Mouse (Mus musculus) kidney, embryonic 14.5 days (tissue): ENCODE data around the gene Gabrg3. TPM values are rescaled to one million over a fixed set of nuclear protein-coding genes. Genes with fewer than 3 reads are reported as not detected.
"Not testable (repeated sequence)": the region's sequence is repeated elsewhere in the genome, so short reads cannot be mapped to it uniquely, and the experiment has no call there.

Experiments used
- ATAC-seq: fragments of 200-750 bp; cut with Nextera tagmentation; 2 replicates; pipeline ENCODE4 v1.8.0; 2017; ENCODE audit warnings: moderate number of reproducible peaks, mild to moderate bottlenecking, moderate TSS enrichment, moderate library complexity; ENCODE audit not compliant: low FRiP score, low TSS enrichment
- H3K27ac ChIP-seq: fragments of 300-500 bp; sonication (generic); 2 replicates; pipeline ENCODE4 v1.5.1; 2014; ENCODE audit warnings: low read depth, mild to moderate bottlenecking, low read length, moderate library complexity, mixed read lengths
- H3K27me3 ChIP-seq: fragments of 300-500 bp; sonication (generic); 2 replicates; pipeline ENCODE4 v1.6.1; 2014; ENCODE audit warnings: mild to moderate bottlenecking, low read length; ENCODE audit not compliant: control insufficient read depth, insufficient read depth
- H3K36me3 ChIP-seq: fragments of 300-500 bp; sonication (generic); 2 replicates; pipeline ENCODE4 v1.6.1; 2014; ENCODE audit warnings: low read length, mixed read lengths; ENCODE audit not compliant: control insufficient read depth, insufficient read depth
- H3K4me1 ChIP-seq: fragments of 300-500 bp; sonication (generic); 2 replicates; pipeline ENCODE4 v1.6.1; 2014; ENCODE audit warnings: low read length, mixed read lengths; ENCODE audit not compliant: control insufficient read depth, insufficient read depth
- H3K4me2 ChIP-seq: fragments of 300-500 bp; sonication (generic); replicated peaks from 2 replicates; pipeline ENCODE4 v1.6.1; 2014; ENCODE audit warnings: low read depth, mild to moderate bottlenecking, low read length
- H3K4me3 ChIP-seq: fragments of 300-500 bp; sonication (generic); 2 replicates; pipeline ENCODE4 v1.5.1; 2014; ENCODE audit warnings: mild to moderate bottlenecking, low read length
- H3K9ac ChIP-seq: fragments of 300-500 bp; sonication (generic); 2 replicates; pipeline ENCODE4 v1.6.1; 2014; ENCODE audit warnings: low read depth, mild to moderate bottlenecking, low read length, moderate library complexity
- H3K9me3 ChIP-seq: fragments of 300-500 bp; sonication (generic); 2 replicates; pipeline ENCODE4 v1.6.1; 2016; ENCODE audit warnings: low read length; ENCODE audit not compliant: control insufficient read depth
- WGBS: fragments of 180-500 bp; shearing (Covaris S2); extraction: QIAGEN DNeasy Blood & Tissue Kit; methylation state at CpG from one replicate; pipeline ENCODE4 v1.1.7; 2014; 5-methylcytosine and 5-hydroxymethylcytosine counted together
- polyA plus RNA-seq: library from polyadenylated mRNA; unstranded; fragments of >200 nt; fragmentation: Nextera tagmentation; extraction: Ambion mirVana; gene quantifications from 2 replicates; pipeline ENCODE4 v1.2.1, GENCODE M21; 2014

Gabrg3 gene
- polyA plus RNA-seq, 1 experiment from 2014 or later = 0.54 TPM

- H3K27ac ChIP-seq = no peak overlapping the region
- no peaks in the 10 kb centered on the region for H3K27me3 ChIP-seq
- no peak overlapping the region for H3K4me2 ChIP-seq
- no peaks in the 10 kb centered on the region for H3K9me3 ChIP-seq
- H3K4me1 ChIP-seq = no peaks in the 10 kb centered on the region
- WGBS = 80% methylated on average over 6 of the region's 6 CpGs
- no peaks in the 10 kb centered on the region for H3K36me3 ChIP-seq
- no peak overlapping the region for H3K9ac ChIP-seq
- no peak for ATAC-seq
- H3K4me3 ChIP-seq = no peak overlapping the region
These were observed 103.8 kb downstream of the Gabrg3 start for GRCm38 (mm10) chr7:57283186-57283585.

- 58% methylated on average over 3 of the region's 3 CpGs for WGBS
- no peak overlapping the region for H3K4me3 ChIP-seq
- ATAC-seq = no peak
These were observed 108.1 kb downstream of the Gabrg3 start for GRCm38 (mm10) chr7:57278841-57279240.

DNA sequence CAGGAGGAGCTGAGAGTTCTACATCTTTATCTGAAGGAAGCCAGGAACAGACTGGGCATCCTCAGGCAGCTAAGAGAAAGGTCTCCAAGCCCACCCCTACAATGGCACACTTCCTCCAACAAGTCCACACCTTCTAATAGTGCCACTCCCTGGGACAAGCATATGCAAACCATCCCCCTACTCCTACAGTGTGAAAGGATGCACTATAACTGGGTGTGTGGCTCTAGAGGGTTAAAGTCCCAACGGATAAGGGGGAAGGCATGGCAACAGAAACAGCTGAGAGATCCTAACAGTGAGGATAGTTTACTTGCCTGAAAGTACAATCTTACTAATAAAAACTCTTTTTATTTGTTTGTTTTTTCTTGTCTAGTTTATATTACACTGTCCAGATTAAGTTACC is 126.8 kb downstream of the Gabrg3 start:
- WGBS = 67% methylated on average over 1 of the region's 1 CpGs
- H3K4me3 ChIP-seq = no peak overlapping the region
- no peaks in the 10 kb centered on the region for H3K4me1 ChIP-seq
- no peak overlapping the region for H3K9ac ChIP-seq
- no peak overlapping the region for H3K27ac ChIP-seq
- no peaks in the 10 kb centered on the region for H3K27me3 ChIP-seq
- ATAC-seq = no peak
- H3K36me3 ChIP-seq = no peaks in the 10 kb centered on the region
- H3K4me2 ChIP-seq = no peak overlapping the region
- H3K9me3 ChIP-seq = no peaks in the 10 kb centered on the region

More at GRCm38 (mm10) chr7:57278841-57279240, 108.1 kb downstream of the Gabrg3 start:
- no peaks in the 10 kb centered on the region for H3K4me1 ChIP-seq
- H3K4me2 ChIP-seq = no peak overlapping the region
- no peak overlapping the region for H3K27ac ChIP-seq
- H3K36me3 ChIP-seq = no peaks in the 10 kb centered on the region
- H3K9me3 ChIP-seq = no peaks in the 10 kb centered on the region
- H3K9ac ChIP-seq = no peak overlapping the region
- H3K27me3 ChIP-seq = no peaks in the 10 kb centered on the region

DNA sequence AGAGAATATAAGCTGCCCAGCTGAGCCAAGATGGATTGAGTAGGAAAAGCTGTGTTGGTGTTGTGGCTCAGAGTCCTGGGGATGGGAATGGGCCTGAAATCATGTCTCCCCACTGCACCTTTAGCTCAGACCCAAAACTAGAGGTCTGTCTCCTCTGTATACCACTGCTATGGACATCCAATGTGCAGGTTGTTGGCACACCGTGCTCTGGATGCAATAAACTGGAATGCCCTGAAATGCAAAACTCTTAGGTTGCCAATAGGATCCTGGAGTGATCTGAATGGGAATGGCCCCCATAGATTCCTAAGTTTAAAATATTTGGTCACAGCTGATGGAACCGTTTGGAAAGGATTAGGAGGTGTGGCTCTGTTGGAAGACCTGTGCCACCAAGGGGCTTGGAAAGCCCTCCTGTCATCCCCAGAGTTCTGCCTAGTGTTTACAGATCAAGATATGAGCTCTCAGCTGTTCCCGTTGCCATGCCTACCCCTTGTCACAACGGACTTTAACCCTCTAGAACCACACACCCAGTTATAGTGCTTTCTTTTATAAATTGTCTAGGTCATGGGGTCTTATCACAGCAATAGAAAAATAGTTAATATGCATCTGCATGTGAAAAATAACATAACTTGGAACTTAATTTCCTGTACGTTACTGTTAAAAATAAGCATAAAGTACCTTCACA is 128.0 kb downstream of the Gabrg3 start:
- H3K27ac ChIP-seq = no peak overlapping the region
- H3K27me3 ChIP-seq = no peaks in the 10 kb centered on the region
- no peaks in the 10 kb centered on the region for H3K9me3 ChIP-seq
- no peak overlapping the region for H3K4me2 ChIP-seq
- no peak for ATAC-seq
- no peak overlapping the region for H3K9ac ChIP-seq
- H3K36me3 ChIP-seq = no peaks in the 10 kb centered on the region
- 83% methylated on average over 5 of the region's 5 CpGs for WGBS
- H3K4me3 ChIP-seq = no peak overlapping the region
- H3K4me1 ChIP-seq = no peaks in the 10 kb centered on the region

DNA sequence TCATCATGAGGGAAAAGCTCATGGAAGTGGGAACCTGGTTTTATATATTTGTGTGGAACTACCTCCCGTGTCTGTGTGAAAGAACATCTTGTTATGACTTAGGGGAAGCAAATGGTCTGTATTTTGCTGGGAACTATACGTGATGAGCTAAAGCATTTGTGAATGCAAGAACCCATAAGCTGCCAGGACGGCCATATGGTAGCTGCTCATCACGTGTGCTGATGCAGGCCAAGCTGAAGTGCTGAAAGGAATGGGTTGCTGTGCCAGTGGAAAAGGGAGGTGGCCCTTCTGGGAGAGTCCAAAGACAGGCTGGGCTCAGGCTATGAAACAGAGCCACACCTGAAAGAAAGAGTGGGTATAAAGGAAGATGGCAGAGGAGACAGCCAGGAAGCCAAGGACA is 143.0 kb downstream of the Gabrg3 start:
- no peak for ATAC-seq
- Histone ChIP-seq H3K9ac (no peak overlapping the region), H3K9me3 (no peaks in the 10 kb centered on the region), H3K36me3 (no peaks in the 10 kb centered on the region), H3K4me2 (no peak overlapping the region), H3K27ac (no peak overlapping the region), H3K4me3 (no peak overlapping the region), H3K27me3 (no peaks in the 10 kb centered on the region), H3K4me1 (no peaks in the 10 kb centered on the region)
- WGBS = 88% methylated on average over 4 of the region's 4 CpGs

DNA sequence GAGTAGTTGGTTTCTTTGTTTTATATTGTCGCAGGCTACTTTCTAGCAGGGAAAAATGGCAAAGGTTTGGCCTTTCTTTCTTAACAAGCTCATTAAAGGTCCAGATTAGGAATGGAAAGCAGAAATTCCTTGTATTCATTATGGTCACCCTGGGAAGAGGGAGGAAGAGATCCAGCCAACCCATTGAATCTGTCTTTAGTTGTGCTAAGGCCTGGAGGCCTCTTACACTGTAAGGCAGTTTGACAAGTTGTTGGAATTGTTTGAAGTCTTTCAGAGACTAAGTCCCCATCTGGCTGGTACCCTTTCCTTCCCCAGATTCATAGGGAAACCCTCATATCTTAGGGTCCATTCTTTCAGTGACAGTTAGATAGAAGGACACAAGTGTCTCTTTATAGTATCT is 172.9 kb downstream of the Gabrg3 start:
- 86% methylated on average over 1 of the region's 1 CpGs for WGBS
- no peak overlapping the region for H3K9ac ChIP-seq
- no peak overlapping the region for H3K4me2 ChIP-seq
- H3K4me1 ChIP-seq = no peaks in the 10 kb centered on the region
- H3K9me3 ChIP-seq = no peaks in the 10 kb centered on the region
- H3K27ac ChIP-seq = no peak overlapping the region
- no peak for ATAC-seq
- no peak overlapping the region for H3K4me3 ChIP-seq
- no peaks in the 10 kb centered on the region for H3K27me3 ChIP-seq
- H3K36me3 ChIP-seq = no peaks in the 10 kb centered on the region

- Histone ChIP-seq H3K4me3 (no peak overlapping the region), H3K4me1 (no peaks in the 10 kb centered on the region), H3K27me3 (no peaks in the 10 kb centered on the region), H3K36me3 (no peaks in the 10 kb centered on the region), H3K27ac (no peak overlapping the region), H3K9me3 (no peaks in the 10 kb centered on the region), H3K4me2 (no peak overlapping the region), H3K9ac (no peak overlapping the region)
- WGBS = 72% methylated on average over 1 of the region's 1 CpGs
- no peak for ATAC-seq
These were observed 201.0 kb downstream of the Gabrg3 start for GRCm38 (mm10) chr7:57186015-57186414.

- not testable (repeated sequence) for H3K4me1 ChIP-seq, ATAC-seq
- WGBS = 52% methylated on average over 2 of the region's 2 CpGs
These were observed 211.0 kb downstream of the Gabrg3 start for GRCm38 (mm10) chr7:57175891-57176545.

DNA sequence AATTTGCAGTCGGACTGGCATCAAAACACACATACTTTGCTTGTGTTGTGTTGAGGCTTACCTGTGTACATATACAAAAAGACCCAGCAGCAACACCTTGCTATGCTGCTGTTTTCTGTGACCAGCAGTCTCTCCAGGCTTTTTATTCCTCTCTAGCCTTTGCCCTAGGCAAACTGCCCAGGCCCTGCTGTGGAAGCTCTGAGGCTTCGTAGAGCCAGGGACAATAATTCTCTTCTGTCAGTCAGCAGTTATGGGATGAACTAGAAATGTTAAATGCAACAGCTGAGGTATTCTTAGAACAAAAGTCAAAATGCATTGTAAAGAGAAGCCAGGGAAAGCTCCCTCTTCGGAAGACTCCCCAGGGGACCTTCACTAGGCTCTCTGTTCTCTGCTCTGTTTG is 220.1 kb downstream of the Gabrg3 start:
- H3K27ac ChIP-seq = no peak overlapping the region
- H3K4me1 ChIP-seq = no peaks in the 10 kb centered on the region
- H3K4me2 ChIP-seq = no peak overlapping the region
- WGBS = 63% methylated on average over 3 of the region's 3 CpGs
- ATAC-seq = no peak
- no peak overlapping the region for H3K4me3 ChIP-seq
- no peaks in the 10 kb centered on the region for H3K27me3 ChIP-seq
- no peaks in the 10 kb centered on the region for H3K9me3 ChIP-seq
- no peaks in the 10 kb centered on the region for H3K36me3 ChIP-seq
- H3K9ac ChIP-seq = no peak overlapping the region

More at GRCm38 (mm10) chr7:57175891-57176545, 211.0 kb downstream of the Gabrg3 start:
- not testable (repeated sequence) for H3K9ac ChIP-seq, H3K4me3 ChIP-seq, H3K36me3 ChIP-seq, H3K27ac ChIP-seq, H3K4me2 ChIP-seq, H3K27me3 ChIP-seq, H3K9me3 ChIP-seq
